Mouse (Mus musculus): Measurements from ENCODE around the gene Ccdc182.

Ccdc182 gene

GRCm38 (mm10) chr11:88293631-88294393 lies at the start of gene Ccdc182:
Ccdc182 (plus strand) TSS chr11:88294058.
- DNase-seq, result no peak

GRCm38 (mm10) chr11:88245581-88246170 lies 48.2 kb upstream of the Ccdc182 start:
- no peak for DNase-seq

GRCm38 (mm10) chr11:88248636-88249035 lies 45.2 kb upstream of the Ccdc182 start:
- DNase-seq, result no peak

- no peak for DNase-seq
These were observed 43.3 kb upstream of the Ccdc182 start for GRCm38 (mm10) chr11:88250568-88250967.

- DNase-seq, result no peak
These were observed 42.6 kb upstream of the Ccdc182 start for GRCm38 (mm10) chr11:88251295-88251694.

- DNase-seq, result peak; percentile 89 to 90
These were observed 41.7 kb upstream of the Ccdc182 start for GRCm38 (mm10) chr11:88251972-88252766.

GRCm38 (mm10) chr11:88252767-88253513 lies 40.9 kb upstream of the Ccdc182 start:
- DNase-seq, result peak; percentile 12 to 17

GRCm38 (mm10) chr11:88253514-88254167 lies 40.2 kb upstream of the Ccdc182 start:
- DNase-seq, result no peak

GRCm38 (mm10) chr11:88257700-88258099 lies 36.2 kb upstream of the Ccdc182 start:
- DNase-seq, result no peak

GRCm38 (mm10) chr11:88258212-88258611 lies 35.6 kb upstream of the Ccdc182 start:
- DNase-seq, result no peak

GRCm38 (mm10) chr11:88260463-88260862 lies 33.4 kb upstream of the Ccdc182 start:
- DNase-seq, result no peak

GRCm38 (mm10) chr11:88264889-88265288 lies 29.0 kb upstream of the Ccdc182 start:
- DNase-seq, result no peak

GRCm38 (mm10) chr11:88266311-88266710 lies 27.5 kb upstream of the Ccdc182 start:
- DNase-seq, result no peak

GRCm38 (mm10) chr11:88271870-88272269 lies 22.0 kb upstream of the Ccdc182 start:
- no peak for DNase-seq

GRCm38 (mm10) chr11:88274111-88274879 lies 19.6 kb upstream of the Ccdc182 start:
- DNase-seq, result no peak

GRCm38 (mm10) chr11:88274901-88275498 lies 18.9 kb upstream of the Ccdc182 start:
- no peak for DNase-seq

- no peak for DNase-seq
These were observed 17.9 kb upstream of the Ccdc182 start for GRCm38 (mm10) chr11:88275949-88276348.

- peak; percentile 47 to 49 for DNase-seq
These were observed 17.1 kb upstream of the Ccdc182 start for GRCm38 (mm10) chr11:88276534-88277308.

GRCm38 (mm10) chr11:88279006-88279405 lies 14.9 kb upstream of the Ccdc182 start:
- no peak for DNase-seq

- no peak for DNase-seq
These were observed 13.4 kb upstream of the Ccdc182 start for GRCm38 (mm10) chr11:88280426-88280836.

Data from cerebellum, postnatal 36 days (tissue).